Mouse (Mus musculus): ENCODE results near the gene BC025446. TPM values are rescaled to one million over a fixed set of nuclear protein-coding genes. Genes with fewer than 3 reads are reported as not detected.
"Not testable (repeated sequence)": the region's sequence is repeated elsewhere in the genome, so short reads cannot be mapped to it uniquely, and the experiment has no call there.

BC025446 gene
- polyA plus RNA-seq (2014; fragmentation: Nextera tagmentation; extraction: Ambion mirVana): not detected in 2 replicates

DNA sequence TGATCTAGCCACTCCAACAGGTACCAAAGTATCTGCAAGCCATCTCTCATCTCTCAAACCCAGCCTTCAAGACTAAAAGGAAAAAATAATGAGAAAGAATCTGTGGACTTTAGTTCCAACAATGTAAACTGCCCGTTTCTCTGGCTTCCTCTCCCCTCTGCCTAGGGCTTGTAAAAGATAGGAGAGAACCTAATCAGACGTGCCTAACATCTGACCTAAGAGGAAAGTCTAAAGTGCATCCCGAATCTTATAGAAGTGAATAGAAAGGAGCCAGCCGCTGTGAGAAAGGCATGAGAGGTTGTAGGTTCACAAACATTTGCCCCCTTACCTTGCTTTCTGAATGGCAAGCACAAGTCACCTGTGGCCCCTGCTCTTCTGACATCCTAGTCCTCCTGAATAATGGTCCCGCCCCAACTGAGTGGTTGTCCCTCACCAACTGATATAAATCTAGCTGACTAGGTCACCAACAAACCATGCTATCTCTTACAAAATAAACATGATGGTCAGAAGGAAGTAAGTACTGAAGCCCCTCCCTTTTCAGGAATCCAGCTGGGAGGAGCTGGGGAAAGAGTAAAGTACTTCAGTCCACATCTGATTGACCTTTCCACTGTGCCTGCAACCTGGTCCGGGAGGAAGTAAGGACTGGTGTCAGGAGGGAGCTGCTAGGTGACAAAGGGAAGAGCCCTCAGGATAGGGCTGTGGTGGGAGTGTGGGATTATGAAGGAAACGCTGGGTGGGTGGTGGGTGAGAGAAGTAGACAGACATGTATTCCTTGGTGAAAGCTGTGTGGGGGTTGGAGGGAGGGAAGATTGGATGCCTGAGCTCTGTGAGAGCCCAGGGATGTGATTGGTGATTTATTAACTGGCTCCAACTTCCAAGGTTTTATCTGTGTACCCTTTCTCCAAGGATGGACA is at the start of gene BC025446:
BC025446 (plus strand) TSS at position 599 of the 914 bp plus-strand sequence.
- 84% methylated on average over 7 of the region's 7 CpGs for WGBS
- H3K9ac ChIP-seq (ENCODE audit: low read length): no peak within 1 kb of the TSS
- H3K4me1 ChIP-seq (ENCODE audit: control insufficient read depth, insufficient read depth, low read length): no peaks in the 10 kb centered on the region
- DNase-seq (ENCODE audit: low spot score) (no peak), ATAC-seq (ENCODE audit: insufficient read depth, low FRiP score, low TSS enrichment) (no peak)
- no peaks in the 10 kb centered on the region for H3K27me3 ChIP-seq (ENCODE audit: control insufficient read depth, insufficient read depth, low read length)
- no peak within 1 kb of the TSS for H3K4me2 ChIP-seq (ENCODE audit: low read depth)
- no peak within 1 kb of the TSS for H3K4me3 ChIP-seq (ENCODE audit: low read depth, low read length)
- no peaks in the 10 kb centered on the region for H3K36me3 ChIP-seq (ENCODE audit: control insufficient read depth, insufficient read depth, low read length)
- H3K9me3 ChIP-seq (ENCODE audit: control insufficient read depth, low read length): no peaks in the 10 kb centered on the region
- no peak within 1 kb of the TSS for H3K27ac ChIP-seq (ENCODE audit: low read depth, low read length)

DNA sequence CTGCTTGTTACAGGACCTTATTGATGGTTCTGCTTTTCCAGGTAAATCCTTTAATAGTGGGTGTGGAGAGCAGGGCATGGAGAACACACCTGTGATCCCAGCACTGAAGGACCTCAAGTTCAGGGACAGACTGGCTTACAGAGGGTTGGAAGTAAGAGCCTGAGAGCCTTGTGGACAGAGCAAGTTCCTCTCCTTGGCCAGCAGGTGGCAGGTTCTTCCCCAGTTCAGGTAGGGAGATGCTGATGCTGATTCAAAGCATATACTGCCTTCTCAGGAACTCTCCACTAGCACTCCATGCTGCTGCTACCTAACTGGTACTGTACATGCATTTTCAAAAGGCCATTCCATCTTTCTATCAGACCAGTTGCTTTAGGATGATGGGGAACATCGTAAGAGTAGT is 40.7 kb upstream of the BC025446 start:
- no peak for ATAC-seq (ENCODE audit: insufficient read depth, low FRiP score, low TSS enrichment)
- Histone ChIP-seq H3K4me1 (ENCODE audit: control insufficient read depth, insufficient read depth, low read length) (no peaks in the 10 kb centered on the region), H3K36me3 (ENCODE audit: control insufficient read depth, insufficient read depth, low read length) (no peaks in the 10 kb centered on the region), H3K4me2 (ENCODE audit: low read depth) (no peak overlapping the region), H3K9me3 (ENCODE audit: control insufficient read depth, low read length) (no peaks in the 10 kb centered on the region), H3K27ac (ENCODE audit: low read depth, low read length) (no peak overlapping the region), H3K27me3 (ENCODE audit: control insufficient read depth, insufficient read depth, low read length) (no peaks in the 10 kb centered on the region), H3K4me3 (ENCODE audit: low read depth, low read length) (no peak overlapping the region), H3K9ac (ENCODE audit: low read length) (no peak overlapping the region)
- no peak for DNase-seq (ENCODE audit: low spot score)
- WGBS: 60% methylated on average over 1 of the region's 1 CpGs

DNA sequence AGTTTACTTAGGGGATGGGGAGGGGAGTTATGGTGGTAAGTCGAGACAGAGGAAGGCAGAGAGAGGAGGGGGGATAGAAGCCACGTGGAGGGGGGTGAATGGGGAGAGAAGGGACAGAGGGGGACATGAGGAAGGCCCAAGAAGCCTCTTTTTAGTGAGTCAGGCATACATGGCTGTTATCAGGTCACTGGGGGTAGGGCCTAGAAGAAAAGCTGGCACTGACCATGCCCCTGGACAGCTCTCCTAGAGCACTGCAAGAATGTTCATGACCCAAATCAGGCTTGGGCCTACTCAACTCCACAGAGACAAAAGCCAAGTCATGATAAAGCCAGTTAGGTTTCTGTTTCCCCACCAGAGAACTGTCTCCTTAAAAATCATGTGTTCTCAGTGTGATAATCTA is 29.9 kb upstream of the BC025446 start:
- ATAC-seq (ENCODE audit: insufficient read depth, low FRiP score, low TSS enrichment): no peak
- 18% methylated on average over 2 of the region's 2 CpGs for WGBS
- H3K36me3 ChIP-seq (ENCODE audit: control insufficient read depth, insufficient read depth, low read length): no peaks in the 10 kb centered on the region

DNA sequence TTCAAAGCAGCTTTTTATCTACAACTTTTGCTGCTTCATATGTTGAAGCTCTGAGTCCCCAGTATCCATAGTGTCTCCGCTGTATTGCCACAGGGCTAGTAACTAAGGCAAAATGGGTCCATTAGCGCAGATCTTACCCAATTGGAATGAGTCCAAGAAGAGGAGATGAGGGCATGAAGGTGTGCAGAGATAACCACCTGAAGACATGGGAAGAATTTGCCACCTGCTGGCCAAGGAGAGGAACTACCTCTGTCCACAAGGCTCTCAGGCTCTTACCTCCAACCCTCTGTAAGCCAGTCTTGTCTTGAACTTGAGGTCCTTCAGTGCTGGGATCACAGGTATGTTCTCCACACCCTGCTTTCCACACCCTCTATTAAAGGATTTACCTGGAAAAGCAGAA is 27.1 kb upstream of the BC025446 start:
- Histone ChIP-seq H3K4me3 (ENCODE audit: low read depth, low read length) (no peak overlapping the region), H3K4me2 (ENCODE audit: low read depth) (no peak overlapping the region), H3K36me3 (ENCODE audit: control insufficient read depth, insufficient read depth, low read length) (no peaks in the 10 kb centered on the region), H3K27ac (ENCODE audit: low read depth, low read length) (no peak overlapping the region), H3K4me1 (ENCODE audit: control insufficient read depth, insufficient read depth, low read length) (no peaks in the 10 kb centered on the region), H3K9me3 (ENCODE audit: control insufficient read depth, low read length) (no peaks in the 10 kb centered on the region), H3K9ac (ENCODE audit: low read length) (no peak overlapping the region), H3K27me3 (ENCODE audit: control insufficient read depth, insufficient read depth, low read length) (no peaks in the 10 kb centered on the region)
- 75% methylated on average over 2 of the region's 2 CpGs for WGBS
- DNase-seq (ENCODE audit: low spot score) (peak; percentile 13), ATAC-seq (ENCODE audit: insufficient read depth, low FRiP score, low TSS enrichment) (no peak)

More for the DNA sequence above, 29.9 kb upstream of the BC025446 start:
- H3K4me2 ChIP-seq (ENCODE audit: low read depth): no peak overlapping the region
- no peak overlapping the region for H3K4me3 ChIP-seq (ENCODE audit: low read depth, low read length)
- no peak overlapping the region for H3K9ac ChIP-seq (ENCODE audit: low read length)
- H3K4me1 ChIP-seq (ENCODE audit: control insufficient read depth, insufficient read depth, low read length): no peaks in the 10 kb centered on the region
- no peak overlapping the region for H3K27ac ChIP-seq (ENCODE audit: low read depth, low read length)
- DNase-seq (ENCODE audit: low spot score): no peak
- H3K9me3 ChIP-seq (ENCODE audit: control insufficient read depth, low read length): no peaks in the 10 kb centered on the region
- H3K27me3 ChIP-seq (ENCODE audit: control insufficient read depth, insufficient read depth, low read length): no peaks in the 10 kb centered on the region

DNA sequence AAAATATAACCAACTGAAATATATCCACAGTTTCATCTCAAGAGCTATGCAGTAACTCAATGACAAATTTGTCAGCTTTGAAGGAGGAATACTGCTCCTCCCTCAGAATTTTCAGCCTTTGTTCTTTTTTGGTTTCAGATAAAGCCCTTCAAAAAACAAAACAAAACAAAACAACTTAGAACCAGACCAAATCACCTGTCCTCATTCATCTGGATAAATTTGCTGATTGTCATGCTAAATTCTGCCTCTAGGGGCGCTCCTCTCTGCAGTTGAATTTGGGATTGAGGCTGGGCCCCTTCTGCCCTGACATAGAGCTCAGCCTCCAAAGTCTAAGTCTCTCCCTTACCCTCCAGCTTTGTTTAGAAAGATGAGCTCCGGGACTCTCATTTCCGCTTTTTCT is 25.6 kb upstream of the BC025446 start:
- not testable (repeated sequence) for H3K9me3 ChIP-seq (ENCODE audit: control insufficient read depth, low read length); H3K4me3 ChIP-seq (ENCODE audit: low read depth, low read length); H3K9ac ChIP-seq (ENCODE audit: low read length); ATAC-seq (ENCODE audit: insufficient read depth, low FRiP score, low TSS enrichment); H3K27me3 ChIP-seq (ENCODE audit: control insufficient read depth, insufficient read depth, low read length); H3K4me2 ChIP-seq (ENCODE audit: low read depth); H3K36me3 ChIP-seq (ENCODE audit: control insufficient read depth, insufficient read depth, low read length); H3K27ac ChIP-seq (ENCODE audit: low read depth, low read length); DNase-seq (ENCODE audit: low spot score); H3K4me1 ChIP-seq (ENCODE audit: control insufficient read depth, insufficient read depth, low read length)
- WGBS: 0% methylated on average over 1 of the region's 3 CpGs

DNA sequence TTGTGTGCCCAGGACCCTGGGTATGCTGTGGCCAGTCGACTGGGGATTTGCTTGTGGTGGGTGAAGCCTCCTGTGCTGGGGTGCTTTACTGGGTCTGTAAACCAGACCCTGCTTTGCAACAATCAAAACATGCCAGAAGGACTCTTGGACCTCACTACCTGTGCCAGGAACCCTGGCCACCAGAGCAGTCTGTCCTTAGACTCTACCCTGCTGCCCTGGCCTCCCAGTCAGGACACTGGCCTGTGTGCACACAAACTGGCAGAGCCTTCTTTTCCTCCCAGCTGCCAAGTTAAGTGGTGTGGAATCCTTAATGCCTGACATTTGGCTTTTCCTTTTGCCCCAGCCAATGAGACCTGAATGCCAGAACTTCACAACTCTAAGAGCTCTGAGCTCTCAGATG is 655 bp downstream of the BC025446 start:
- H3K9me3 ChIP-seq (ENCODE audit: control insufficient read depth, low read length): no peaks in the 10 kb centered on the region
- ATAC-seq (ENCODE audit: insufficient read depth, low FRiP score, low TSS enrichment) (no peak), DNase-seq (ENCODE audit: low spot score) (no peak)
- no peak overlapping the region for H3K4me2 ChIP-seq (ENCODE audit: low read depth)
- no peak overlapping the region for H3K9ac ChIP-seq (ENCODE audit: low read length)
- H3K4me3 ChIP-seq (ENCODE audit: low read depth, low read length): no peak overlapping the region
- no peaks in the 10 kb centered on the region for H3K27me3 ChIP-seq (ENCODE audit: control insufficient read depth, insufficient read depth, low read length)
- H3K36me3 ChIP-seq (ENCODE audit: control insufficient read depth, insufficient read depth, low read length): no peaks in the 10 kb centered on the region
- H3K27ac ChIP-seq (ENCODE audit: low read depth, low read length): no peak overlapping the region
- WGBS: 86% methylated on average over 1 of the region's 1 CpGs
- H3K4me1 ChIP-seq (ENCODE audit: control insufficient read depth, insufficient read depth, low read length): no peaks in the 10 kb centered on the region

DNA sequence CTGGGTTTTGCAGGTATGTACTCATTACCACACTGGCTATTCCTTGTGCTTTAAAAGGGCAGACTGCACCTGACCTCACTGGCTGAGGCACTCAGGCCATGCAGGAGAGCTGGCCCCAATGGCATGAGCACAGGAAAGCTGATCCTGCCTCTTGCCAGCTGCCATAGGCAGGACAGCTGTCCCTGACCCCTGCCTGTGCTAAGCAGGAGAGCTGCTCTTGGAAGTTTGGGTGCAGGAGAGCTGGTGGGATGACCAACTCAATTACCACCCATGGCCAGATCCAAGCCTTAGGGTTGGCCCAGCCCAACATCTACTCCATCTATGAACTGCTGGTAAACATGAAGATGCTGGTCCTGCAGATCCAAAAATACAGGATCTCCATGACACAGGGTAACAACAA is 5.8 kb downstream of the BC025446 start:
- H3K4me3 ChIP-seq (ENCODE audit: low read depth, low read length): no peak overlapping the region
- H3K9ac ChIP-seq (ENCODE audit: low read length): no peak overlapping the region
- ATAC-seq (ENCODE audit: insufficient read depth, low FRiP score, low TSS enrichment): no peak

DNA sequence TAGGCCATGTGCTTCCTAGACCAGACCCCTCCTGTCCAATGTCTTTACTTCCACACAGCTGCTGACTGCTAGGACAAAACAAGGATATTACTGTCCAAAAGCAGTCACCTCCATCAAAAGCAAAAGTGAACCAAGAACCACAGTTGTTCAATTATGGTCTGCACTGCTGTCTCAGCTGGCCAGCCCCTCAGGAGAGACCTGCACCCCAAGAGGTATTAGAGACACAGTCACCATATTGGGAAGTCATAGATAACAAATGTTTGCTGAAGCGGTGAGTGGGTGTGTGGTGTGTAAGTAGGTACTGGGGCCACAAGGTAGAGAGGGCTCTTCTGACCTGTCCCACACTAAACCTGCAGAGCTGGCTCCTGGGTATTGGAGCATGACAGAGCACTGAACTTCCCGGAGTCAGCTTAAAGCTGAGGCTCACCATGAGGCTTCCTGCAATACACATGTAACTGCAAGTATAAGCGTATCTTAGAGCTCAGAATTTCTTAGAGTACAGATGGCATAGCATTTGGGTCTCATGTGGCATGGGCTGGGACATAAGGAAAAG is 21.6 kb downstream of the BC025446 start:
- H3K9ac ChIP-seq (ENCODE audit: low read length): no peak overlapping the region
- H3K27ac ChIP-seq (ENCODE audit: low read depth, low read length): no peak overlapping the region
- no peak overlapping the region for H3K4me3 ChIP-seq (ENCODE audit: low read depth, low read length)
- no peaks in the 10 kb centered on the region for H3K9me3 ChIP-seq (ENCODE audit: control insufficient read depth, low read length)
- H3K36me3 ChIP-seq (ENCODE audit: control insufficient read depth, insufficient read depth, low read length): no peaks in the 10 kb centered on the region
- no peaks in the 10 kb centered on the region for H3K4me1 ChIP-seq (ENCODE audit: control insufficient read depth, insufficient read depth, low read length)
- no peaks in the 10 kb centered on the region for H3K27me3 ChIP-seq (ENCODE audit: control insufficient read depth, insufficient read depth, low read length)
- 88% methylated on average over 3 of the region's 3 CpGs for WGBS
- ATAC-seq (ENCODE audit: insufficient read depth, low FRiP score, low TSS enrichment) (no peak), DNase-seq (ENCODE audit: low spot score) (no peak)
- H3K4me2 ChIP-seq (ENCODE audit: low read depth): no peak overlapping the region

More for the DNA sequence above, 5.8 kb downstream of the BC025446 start:
- no peak for DNase-seq (ENCODE audit: low spot score)
- Histone ChIP-seq H3K4me1 (ENCODE audit: control insufficient read depth, insufficient read depth, low read length) (no peaks in the 10 kb centered on the region), H3K36me3 (ENCODE audit: control insufficient read depth, insufficient read depth, low read length) (no peaks in the 10 kb centered on the region), H3K27ac (ENCODE audit: low read depth, low read length) (no peak overlapping the region), H3K4me2 (ENCODE audit: low read depth) (no peak overlapping the region), H3K27me3 (ENCODE audit: control insufficient read depth, insufficient read depth, low read length) (no peaks in the 10 kb centered on the region), H3K9me3 (ENCODE audit: control insufficient read depth, low read length) (no peaks in the 10 kb centered on the region)

DNA sequence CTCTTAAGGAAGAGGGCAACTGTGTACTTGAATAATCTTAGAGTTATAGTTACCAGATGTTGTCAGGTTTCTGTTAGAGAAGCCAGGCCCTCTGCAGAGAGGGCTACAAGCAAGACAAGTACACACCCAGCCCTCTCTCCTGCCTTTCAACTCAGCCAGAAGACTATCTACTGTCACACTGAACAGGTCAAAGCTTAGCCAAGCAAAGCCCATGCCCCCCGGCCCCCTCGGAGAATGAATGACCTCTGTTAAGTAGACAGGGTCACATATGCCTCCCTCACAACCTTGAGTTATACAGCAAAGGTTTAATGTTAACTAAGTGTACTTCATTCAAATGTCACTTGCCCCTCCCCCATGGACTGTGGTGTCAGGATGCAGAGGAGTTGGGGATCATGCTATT is 24.4 kb downstream of the BC025446 start:
- H3K4me3 ChIP-seq (ENCODE audit: low read depth, low read length): no peak overlapping the region
- DNase-seq (ENCODE audit: low spot score) (no peak), ATAC-seq (ENCODE audit: insufficient read depth, low FRiP score, low TSS enrichment) (no peak)
- no peaks in the 10 kb centered on the region for H3K4me1 ChIP-seq (ENCODE audit: control insufficient read depth, insufficient read depth, low read length)
- no peaks in the 10 kb centered on the region for H3K9me3 ChIP-seq (ENCODE audit: control insufficient read depth, low read length)
- H3K27ac ChIP-seq (ENCODE audit: low read depth, low read length): no peak overlapping the region
- no peaks in the 10 kb centered on the region for H3K36me3 ChIP-seq (ENCODE audit: control insufficient read depth, insufficient read depth, low read length)
- H3K9ac ChIP-seq (ENCODE audit: low read length): no peak overlapping the region
- WGBS: 78% methylated on average over 2 of the region's 2 CpGs
- no peaks in the 10 kb centered on the region for H3K27me3 ChIP-seq (ENCODE audit: control insufficient read depth, insufficient read depth, low read length)
- no peak overlapping the region for H3K4me2 ChIP-seq (ENCODE audit: low read depth)

Measured in neural tube, embryonic 11.5 days (tissue).